Comparison of ENCODE assay signal across 37 mouse cellular contexts in genomic region chr3:88427342-88427905, GRCm38 (mm10). TPM values are rescaled to one million over a fixed set of nuclear protein-coding genes. Genes with fewer than 3 reads are reported as not detected.
DNase-seq lines count a peak whose midpoint lies in the region; ATAC-seq and TF ChIP-seq lines count a peak whose summit lies in the region.
"Had no signal": no experiment of that assay in that cellular context is flagged by ENCODE, and none has a peak within 500 bp of the region (broad histone marks: within the 10 kb centered on the region; RNA-seq: fewer than 3 reads in every experiment).

No protein-coding gene starts in this region.

- peak; percentile 88 for DNase-seq in heart, adult 11 months
- DNase-seq in heart, postnatal 14 days = no peak
- DNase-seq in MEL (ENCODE audit: low read depth, low spot score) = peak; percentile 63
- DNase-seq in brain, adult 2 months (ENCODE audit: low read depth, low spot score) = peak; percentile 70
- DNase-seq in right cerebral cortex, postnatal 10 days (ENCODE audit: low spot score in 2 of 2) = no peak
- DNase-seq: cerebellum, adult 18-20 months; cerebellum, postnatal 14 days; forebrain, postnatal 0 days; gastrocnemius, postnatal 36 days; heart, adult 2 months; heart, postnatal 10 days; kidney, adult 11 months; kidney, postnatal 14 days; liver; lung, postnatal 36 days; midbrain, embryonic 14.5 days; thymus, postnatal 25 days had no signal

- no peak overlapping the region for H3K4me2 ChIP-seq in forebrain, embryonic 13.5 days
- H3K4me2 ChIP-seq: heart, embryonic 13.5 days; hindbrain, embryonic 15.5 days; lung, embryonic 15.5 days; stomach, embryonic 15.5 days had no signal

- no peak for ATAC-seq in forebrain, embryonic 13.5 days
- ATAC-seq: forebrain, postnatal 0 days; inflammation-experienced regulatory T-cells, adult 6 months had no signal

- intact Hi-C loops in heart, postnatal 14 days (cut with DNase I) = no loop called here

- no peak for TF ChIP-seq POLR2A in MEL (IDR thresholded peaks at IDR 0.05; ENCODE audit: control insufficient read depth in 1 of 2, insufficient read depth in 1 of 2, low read depth in 1 of 2, low read length in 2 of 2, poor library complexity in 1 of 2)
- no peak for TF ChIP-seq POLR2A in small intestine, adult 2 months (IDR thresholded peaks at IDR 0.05; ENCODE audit: low read depth, low read length)

- H3K4me3 ChIP-seq in MEL (ENCODE audit: control insufficient read depth in 1 of 2, insufficient read depth in 1 of 2, low read depth in 2 of 2, low read length in 2 of 2) = peak overlapping the region; percentile 3 to 20; a peak in 1 of 4 replicates
- no peak overlapping the region for H3K4me3 ChIP-seq in small intestine, adult 2 months (ENCODE audit: low read depth, low read length)
- no peak overlapping the region for H3K4me3 ChIP-seq in forebrain, embryonic 13.5 days
- H3K4me3 ChIP-seq: erythroblast, embryonic 14.5 days; heart, adult 2 months; heart, embryonic 13.5 days; hindbrain, embryonic 10.5 days; hindbrain, embryonic 15.5 days; lung, embryonic 15.5 days; megakaryocyte, embryonic 14.5 days; stomach, embryonic 15.5 days had no signal

- H3K36me3 ChIP-seq in MEL (ENCODE audit: control insufficient read depth in 1 of 2, insufficient read depth in 2 of 2, low read length in 2 of 2) = peaks cover 0 to 25% of the 10 kb centered on the region in 2 experiments; a peak in 2 of 4 replicates
- no peaks in the 10 kb centered on the region for H3K36me3 ChIP-seq in small intestine, adult 2 months (ENCODE audit: control insufficient read depth, insufficient read depth, low read length)
- H3K36me3 ChIP-seq in forebrain, embryonic 13.5 days (ENCODE audit: poor library complexity, severe bottlenecking) = no peaks in the 10 kb centered on the region
- H3K36me3 ChIP-seq: heart, embryonic 13.5 days; hindbrain, embryonic 10.5 days; hindbrain, embryonic 15.5 days; lung, embryonic 15.5 days; stomach, embryonic 15.5 days had no signal

- 0 out of 4 replicates have a peak, but pooled peaks of 1 of the 2 experiments have one; percentile 8 for TF ChIP-seq EP300 in MEL (IDR thresholded peaks at IDR 0.05; ENCODE audit: low read depth in 1 of 2, low read length in 2 of 2)

- no peak for TF ChIP-seq CTCF in MEL (IDR thresholded peaks at IDR 0.05 in 2 of 3, conservative IDR thresholded peaks at IDR 0.05 in 1 of 3; ENCODE audit: control insufficient read depth in 1 of 3, insufficient read depth in 1 of 3, low read depth in 2 of 3, low read length in 3 of 3, poor library complexity in 1 of 3, severe bottlenecking in 1 of 3)
- TF ChIP-seq CTCF in small intestine, adult 2 months (IDR thresholded peaks at IDR 0.05; ENCODE audit: extremely low read depth, insufficient read length, insufficient replicate concordance, low read depth, low read length) = no peak

- no peak for TF ChIP-seq RAD21 in MEL (IDR thresholded peaks at IDR 0.05; ENCODE audit: low read depth, low read length)

- H3K79me2 ChIP-seq in MEL (ENCODE audit: control insufficient read depth, insufficient read depth, low read length, poor library complexity) = peaks cover 19% of the 10 kb centered on the region

- no peak overlapping the region for H3K9ac ChIP-seq in MEL (ENCODE audit: control insufficient read depth, low read depth, low read length, poor library complexity, severe bottlenecking)
- H3K9ac ChIP-seq in forebrain, embryonic 13.5 days = no peak overlapping the region
- H3K9ac ChIP-seq: forebrain, postnatal 0 days; heart, embryonic 13.5 days; hindbrain, embryonic 15.5 days; lung, embryonic 15.5 days; stomach, embryonic 15.5 days had no signal

- H3K9me3 ChIP-seq in MEL (replicated peaks; ENCODE audit: insufficient read depth, low read length) = no peaks in the 10 kb centered on the region
- no peaks in the 10 kb centered on the region for H3K9me3 ChIP-seq in forebrain, embryonic 13.5 days (replicated peaks)
- H3K9me3 ChIP-seq: G1E; heart, embryonic 13.5 days; hindbrain, embryonic 10.5 days; hindbrain, embryonic 15.5 days; lung, embryonic 15.5 days; megakaryocyte, embryonic 14.5 days; stomach, embryonic 15.5 days had no signal

- 54% methylated on average over 4 of the region's 4 CpGs for WGBS in small intestine, adult 2 months
- 84% methylated on average over 4 of the region's 4 CpGs for WGBS in forebrain, embryonic 13.5 days

- peak overlapping the region; percentile 1; the same call in 1 of the 2 replicates for H3K27ac ChIP-seq in MEL (ENCODE audit: control insufficient read depth, low read depth, low read length)
- H3K27ac ChIP-seq in small intestine, adult 2 months (ENCODE audit: insufficient read depth, low read depth, low read length) = peak overlapping the region; percentile 86
- no peak overlapping the region for H3K27ac ChIP-seq in forebrain, embryonic 13.5 days
- H3K27ac ChIP-seq: heart, adult 2 months; heart, embryonic 13.5 days; hindbrain, embryonic 10.5 days; hindbrain, embryonic 15.5 days; lung, embryonic 15.5 days; stomach, embryonic 15.5 days had no signal

- no peaks in the 10 kb centered on the region for H3K27me3 ChIP-seq in MEL (ENCODE audit: control insufficient read depth in 1 of 2, insufficient read depth in 2 of 2, low read length in 2 of 2)
- no peaks in the 10 kb centered on the region for H3K27me3 ChIP-seq in small intestine, adult 2 months (ENCODE audit: control insufficient read depth, insufficient read depth, low read length)
- H3K27me3 ChIP-seq in forebrain, embryonic 13.5 days = no peaks in the 10 kb centered on the region
- H3K27me3 ChIP-seq: heart, embryonic 13.5 days; hindbrain, embryonic 15.5 days; lung, embryonic 15.5 days; megakaryocyte, embryonic 14.5 days; stomach, embryonic 15.5 days had no signal

- peaks cover 15 to 29% of the 10 kb centered on the region in 2 experiments for H3K4me1 ChIP-seq in MEL (ENCODE audit: control insufficient read depth in 1 of 2, insufficient read depth in 2 of 2, low read length in 2 of 2)
- H3K4me1 ChIP-seq in small intestine, adult 2 months (ENCODE audit: control insufficient read depth, insufficient read depth, insufficient read length, low read length) = peaks cover 10% of the 10 kb centered on the region; the same call in 1 of the 2 replicates
- peaks cover 19% of the 10 kb centered on the region for H3K4me1 ChIP-seq in forebrain, embryonic 13.5 days

TF ChIP-seq in MEL, 35 proteins besides CTCF, POLR2A, EP300 and RAD21:
- TF ChIP-seq JUND (IDR thresholded peaks at IDR 0.05; ENCODE audit: low read depth, low read length) = no peak
- TF ChIP-seq TCF12 (IDR thresholded peaks at IDR 0.05; ENCODE audit: low read depth, low read length) = peak; percentile 33; the same call in 1 of the 2 replicates
- no peak for TF ChIP-seq NRF1 (IDR thresholded peaks at IDR 0.05; ENCODE audit: insufficient read depth, low read depth, low read length, poor library complexity, severe bottlenecking)
- no peak for TF ChIP-seq ZMIZ1 (IDR thresholded peaks at IDR 0.05; ENCODE audit: low read depth, low read length)
- TF ChIP-seq GATA1 (IDR thresholded peaks at IDR 0.05; ENCODE audit: low read depth, low read length) = peak; percentile 36; the same call in 1 of the 2 replicates
- TF ChIP-seq ETS1 (IDR thresholded peaks at IDR 0.05; ENCODE audit: low read depth, low read length) = peak; percentile 81
TF ChIP-seq in MEL: peak in this region for 3.

RNA-seq across cellular contexts. Expression of gene Slc25a44, which starts 2.5 kb away (rescaled TPM):
- 10 to 100 TPM; 13.1 to 14.2 TPM for total RNA-seq in heart, postnatal 14 days (2021)
- total RNA-seq in MEL (2012; rRNA removed) = 26.2 and 30.5 TPM in 2 replicates
- 10 to 100 TPM in 1 of 2 experiments, not detected in 1; 34.6 TPM for polyA plus RNA-seq in MEL (2012; ENCODE audit: insufficient read depth in 1 of 2, insufficient read length in 2 of 2, low read depth in 1 of 2, low replicate concordance in 2 of 2, missing spikeins in 1 of 2)
- polyA plus RNA-seq in small intestine, adult 2 months (2012; rRNA removed) = 19.7 and 44.8 TPM in 2 replicates
- polyA plus RNA-seq in forebrain, embryonic 13.5 days (2015; fragmentation: Nextera tagmentation; extraction: Ambion mirVana) = 23.0 and 26.2 TPM in 2 replicates

RNA-seq across cellular contexts. Expression of gene Pmf1, which starts 17.3 kb away (rescaled TPM):
- 10 to 100 TPM; 23.9 to 25.0 TPM for total RNA-seq in heart, postnatal 14 days (2021)
- 139 and 144 TPM in 2 replicates for total RNA-seq in MEL (2012; rRNA removed)
- 100 to 1,000 TPM in 1 of 2 experiments, not detected in 1; 357 TPM for polyA plus RNA-seq in MEL (2012; ENCODE audit: insufficient read depth in 1 of 2, insufficient read length in 2 of 2, low read depth in 1 of 2, low replicate concordance in 2 of 2, missing spikeins in 1 of 2)
- polyA plus RNA-seq in small intestine, adult 2 months (2012; rRNA removed) = 52.3 and 108 TPM in 2 replicates
- 107 TPM in 2 replicates for polyA plus RNA-seq in forebrain, embryonic 13.5 days (2015; fragmentation: Nextera tagmentation; extraction: Ambion mirVana)

RNA-seq across cellular contexts. Expression of gene Sema4a, which starts 33.6 kb away (rescaled TPM):
- 1 to 10 TPM; 2.3 to 2.6 TPM for total RNA-seq in heart, postnatal 14 days (2021)
- 31.4 and 45.3 TPM in 2 replicates for total RNA-seq in MEL (2012; rRNA removed)
- 10 to 100 TPM in 1 of 2 experiments, not detected in 1; 33.5 TPM for polyA plus RNA-seq in MEL (2012; ENCODE audit: insufficient read depth in 1 of 2, insufficient read length in 2 of 2, low read depth in 1 of 2, low replicate concordance in 2 of 2, missing spikeins in 1 of 2)
- polyA plus RNA-seq in small intestine, adult 2 months (2012; rRNA removed) = 137 and 321 TPM in 2 replicates
- 13.7 and 16.7 TPM in 2 replicates for polyA plus RNA-seq in forebrain, embryonic 13.5 days (2015; fragmentation: Nextera tagmentation; extraction: Ambion mirVana)

RNA-seq across cellular contexts. Expression of gene Bglap, which starts 43.2 kb away (rescaled TPM):
- total RNA-seq in heart, postnatal 14 days (2021) = not detected
- not detected in 2 replicates for total RNA-seq in MEL (2012; rRNA removed)
- polyA plus RNA-seq in MEL (2012; ENCODE audit: insufficient read depth in 1 of 2, insufficient read length in 2 of 2, low read depth in 1 of 2, low replicate concordance in 2 of 2, missing spikeins in 1 of 2) = under 1 TPM in 1 of 2 experiments, not detected in 1; 0.17 TPM
- polyA plus RNA-seq in small intestine, adult 2 months (2012; rRNA removed) = 1.6 TPM in 1 of 2 replicates, not detected in the other
- polyA plus RNA-seq in forebrain, embryonic 13.5 days (2015; fragmentation: Nextera tagmentation; extraction: Ambion mirVana) = 0.54 TPM in 1 of 2 replicates, not detected in the other
- total RNA-seq: CH12.LX; G1E; gastrocnemius, postnatal 36 days; heart, adult 2 months; heart, postnatal 10 days; left cerebral cortex, adult 18-20 months; neutrophil, adult 5-6 weeks had no signal
- polyA plus RNA-seq: cortical plate, adult 2 months; erythroblast, embryonic 14.5 days; forebrain, embryonic 11.5 days; forebrain, postnatal 0 days; G1E; heart, adult 2 months; heart, embryonic 13.5 days; hindbrain, embryonic 10.5 days; hindbrain, embryonic 15.5 days; inflammation-experienced regulatory T-cells, adult 6 months; limb, embryonic 11.5 days; liver, embryonic 16.5 days; lung, embryonic 15.5 days; midbrain, embryonic 14.5 days had no signal

RNA-seq across cellular contexts. Expression of gene Bglap2, which starts 48.9 kb away (rescaled TPM):
- total RNA-seq in heart, postnatal 14 days (2021) = not detected
- not detected in 2 replicates for total RNA-seq in MEL (2012; rRNA removed)
- not detected for polyA plus RNA-seq in MEL (2012; ENCODE audit: insufficient read depth in 1 of 2, insufficient read length in 2 of 2, low read depth in 1 of 2, low replicate concordance in 2 of 2, missing spikeins in 1 of 2)
- 0.70 TPM in 1 of 2 replicates, not detected in the other for polyA plus RNA-seq in small intestine, adult 2 months (2012; rRNA removed)
- not detected in 2 replicates for polyA plus RNA-seq in forebrain, embryonic 13.5 days (2015; fragmentation: Nextera tagmentation; extraction: Ambion mirVana)
- total RNA-seq: CH12.LX; G1E; gastrocnemius, postnatal 36 days; heart, adult 2 months; heart, postnatal 10 days; layer of hippocampus, postnatal 10 days; neutrophil, adult 5-6 weeks had no signal
- polyA plus RNA-seq: cortical plate, adult 2 months; erythroblast, embryonic 14.5 days; forebrain, embryonic 11.5 days; forebrain, postnatal 0 days; G1E; heart, embryonic 13.5 days; hindbrain, embryonic 10.5 days; hindbrain, embryonic 15.5 days; inflammation-experienced regulatory T-cells, adult 6 months; kidney, embryonic 14.5 days; limb, embryonic 11.5 days; liver, embryonic 16.5 days; lung, embryonic 15.5 days; midbrain, embryonic 14.5 days had no signal

Comparison
In these comparisons a context has a peak if more than half of its experiments do, and no peak if none do; other contexts are left out.
1. DNase-seq: peak in heart, adult 11 months (single experiment), MEL (single experiment) and brain, adult 2 months (single experiment); none in heart, postnatal 14 days (0 of 2) and right cerebral cortex, postnatal 10 days (0 of 2).
2. H3K4me3 ChIP-seq: peak in MEL (2 of 2); none in small intestine, adult 2 months (single experiment) and forebrain, embryonic 13.5 days (single experiment).